Mouse (Mus musculus) lung, embryonic 14.5 days (tissue): ENCODE measurements around the gene Ifngr1. TPM values are rescaled to one million over a fixed set of nuclear protein-coding genes. Genes with fewer than 3 reads are reported as not detected.
A peak's percentile ranks its signal among the peaks of the same experiment; 100 is the strongest.

Experiments used
- ATAC-seq: fragments of 200-750 bp; cut with Nextera tagmentation; 2 replicates; pipeline ENCODE4 v1.8.0; 2017; ENCODE audit warnings: mild to moderate bottlenecking, moderate TSS enrichment, moderate library complexity; ENCODE audit not compliant: insufficient read depth
- DNase-seq: peaks from one replicate; pipeline ENCODE4 v3.0.0-alpha.2; 2015
- H3K27ac ChIP-seq: fragments of 300-500 bp; sonication (generic); 2 replicates; pipeline ENCODE4 v1.5.1; 2014; ENCODE audit warnings: low read depth, mild to moderate bottlenecking, moderate library complexity
- H3K27me3 ChIP-seq: fragments of 300-500 bp; sonication (generic); 2 replicates; pipeline ENCODE4 v1.6.1; 2014; ENCODE audit warnings: low read length, control low read depth; ENCODE audit not compliant: insufficient read depth
- H3K36me3 ChIP-seq: fragments of 300-500 bp; sonication (generic); 2 replicates; pipeline ENCODE4 v1.6.1; 2014; ENCODE audit warnings: control low read depth; ENCODE audit not compliant: insufficient read depth
- H3K4me1 ChIP-seq: fragments of 300-500 bp; sonication (generic); 2 replicates; pipeline ENCODE4 v1.6.1; 2014; ENCODE audit warnings: antibody characterized with exemption, control low read depth; ENCODE audit not compliant: insufficient read depth
- H3K4me2 ChIP-seq: fragments of 300-500 bp; sonication (generic); 2 replicates; pipeline ENCODE4 v1.6.1; 2014; ENCODE audit warnings: mild to moderate bottlenecking
- H3K4me3 ChIP-seq: fragments of 300-500 bp; sonication (generic); 2 replicates; pipeline ENCODE4 v1.5.1; 2014; ENCODE audit warnings: low read depth, low read length
- H3K9ac ChIP-seq: fragments of 300-500 bp; sonication (generic); 2 replicates; pipeline ENCODE4 v1.6.1; 2014
- H3K9me3 ChIP-seq: fragments of 300-500 bp; sonication (generic); 2 replicates; pipeline ENCODE4 v1.6.1; 2016; ENCODE audit warnings: low read depth, low read length, control low read depth
- CTCF ChIP-seq: IDR thresholded peaks from 2 replicates; pipeline ENCODE4 v1.5.1; 2016; ENCODE audit warnings: antibody characterized with exemption, low read depth
- WGBS: fragments of 180-500 bp; shearing (Covaris S2); extraction: QIAGEN DNeasy Blood & Tissue Kit; methylation state at CpG from one replicate; pipeline ENCODE4 v1.1.7; 2014; 5-methylcytosine and 5-hydroxymethylcytosine counted together
- polyA plus RNA-seq: library from polyadenylated mRNA; unstranded; fragments of >200 nt; fragmentation: Nextera tagmentation; extraction: Ambion mirVana; gene quantifications from 2 replicates; pipeline ENCODE4 v1.2.1, GENCODE M21; 2014

Ifngr1 gene
- 67.1 and 71.1 TPM in 2 replicates for polyA plus RNA-seq

GRCm38 (mm10) chr10:19591641-19592441 is at the start of gene Ifngr1:
Gene Ifngr1 (plus strand): TSS chr10:19591949.
- Histone ChIP-seq H3K27me3 (no peaks in the 10 kb centered on the region), H3K9ac (peak within 1 kb of the TSS; percentile 91), H3K36me3 (no peaks in the 10 kb centered on the region), H3K27ac (peak within 1 kb of the TSS; percentile 83), H3K4me2 (peak within 1 kb of the TSS; percentile 71), H3K9me3 (no peaks in the 10 kb centered on the region), H3K4me3 (peak within 1 kb of the TSS; percentile 71), H3K4me1 (no peaks in the 10 kb centered on the region)
- WGBS, result under 1% methylated on average over 52 of the region's 52 CpGs
- no peak for TF ChIP-seq CTCF
- ATAC-seq, result peak; percentile 99
- peak; percentile 99 for DNase-seq

- Histone ChIP-seq H3K9me3 (no peaks in the 10 kb centered on the region), H3K27me3 (no peaks in the 10 kb centered on the region), H3K4me3 (no peak overlapping the region), H3K27ac (no peak overlapping the region), H3K9ac (no peak overlapping the region), H3K4me2 (no peak overlapping the region), H3K36me3 (no peaks in the 10 kb centered on the region), H3K4me1 (no peaks in the 10 kb centered on the region)
- TF ChIP-seq CTCF, result no peak
- DNase-seq (no peak), ATAC-seq (no peak)
- 93% methylated on average over 1 of the region's 1 CpGs for WGBS
Observed at GRCm38 (mm10) chr10:19546825-19547224, 44.9 kb upstream of the Ifngr1 start.

GRCm38 (mm10) chr10:19548016-19548415 is 43.7 kb upstream of the Ifngr1 start:
- Histone ChIP-seq H3K4me1 (no peaks in the 10 kb centered on the region), H3K36me3 (no peaks in the 10 kb centered on the region), H3K9me3 (no peaks in the 10 kb centered on the region), H3K27ac (no peak overlapping the region), H3K4me2 (no peak overlapping the region), H3K4me3 (no peak overlapping the region), H3K27me3 (no peaks in the 10 kb centered on the region), H3K9ac (no peak overlapping the region)
- DNase-seq (no peak), ATAC-seq (no peak)
- TF ChIP-seq CTCF, result no peak
- 71% methylated on average over 1 of the region's 1 CpGs for WGBS

- H3K27me3 ChIP-seq, result no peaks in the 10 kb centered on the region
- no peaks in the 10 kb centered on the region for H3K36me3 ChIP-seq
- H3K4me3 ChIP-seq, result no peak overlapping the region
- no peaks in the 10 kb centered on the region for H3K4me1 ChIP-seq
- H3K4me2 ChIP-seq, result no peak overlapping the region
- ATAC-seq, result no peak
- no peak for TF ChIP-seq CTCF
- H3K27ac ChIP-seq, result no peak overlapping the region
- no peak overlapping the region for H3K9ac ChIP-seq
- WGBS, result 79% methylated on average over 2 of the region's 2 CpGs
- no peaks in the 10 kb centered on the region for H3K9me3 ChIP-seq
- DNase-seq, result no peak
Observed at GRCm38 (mm10) chr10:19548491-19548890, 43.3 kb upstream of the Ifngr1 start.

GRCm38 (mm10) chr10:19551585-19551984 is 40.2 kb upstream of the Ifngr1 start:
- ATAC-seq (no peak), DNase-seq (no peak)
- TF ChIP-seq CTCF, result no peak
- H3K36me3 ChIP-seq, result no peaks in the 10 kb centered on the region
- WGBS, result 82% methylated on average over 3 of the region's 3 CpGs
- H3K27me3 ChIP-seq, result no peaks in the 10 kb centered on the region
- H3K4me1 ChIP-seq, result no peaks in the 10 kb centered on the region
- H3K27ac ChIP-seq, result no peak overlapping the region
- H3K4me2 ChIP-seq, result no peak overlapping the region
- no peaks in the 10 kb centered on the region for H3K9me3 ChIP-seq
- no peak overlapping the region for H3K9ac ChIP-seq
- H3K4me3 ChIP-seq, result no peak overlapping the region

- no peaks in the 10 kb centered on the region for H3K9me3 ChIP-seq
- WGBS, result 80% methylated on average over 2 of the region's 2 CpGs
Observed at GRCm38 (mm10) chr10:19553857-19554256, 37.9 kb upstream of the Ifngr1 start.

GRCm38 (mm10) chr10:19557696-19558095 is 34.1 kb upstream of the Ifngr1 start:
- WGBS, result 62% methylated on average over 4 of the region's 4 CpGs
- TF ChIP-seq CTCF, result no peak
- no peak for DNase-seq
- no peaks in the 10 kb centered on the region for H3K9me3 ChIP-seq
- no peaks in the 10 kb centered on the region for H3K4me1 ChIP-seq
- H3K4me3 ChIP-seq, result no peak overlapping the region
- no peak overlapping the region for H3K9ac ChIP-seq
- H3K4me2 ChIP-seq, result no peak overlapping the region
- no peak overlapping the region for H3K27ac ChIP-seq
- H3K36me3 ChIP-seq, result no peaks in the 10 kb centered on the region
- ATAC-seq, result no peak
- no peaks in the 10 kb centered on the region for H3K27me3 ChIP-seq

More at GRCm38 (mm10) chr10:19553857-19554256, 37.9 kb upstream of the Ifngr1 start:
- no peak overlapping the region for H3K27ac ChIP-seq
- ATAC-seq (no peak), DNase-seq (no peak)
- no peak overlapping the region for H3K4me2 ChIP-seq
- H3K9ac ChIP-seq, result no peak overlapping the region
- no peak overlapping the region for H3K4me3 ChIP-seq
- TF ChIP-seq CTCF, result no peak
- no peaks in the 10 kb centered on the region for H3K36me3 ChIP-seq
- H3K27me3 ChIP-seq, result no peaks in the 10 kb centered on the region
- H3K4me1 ChIP-seq, result no peaks in the 10 kb centered on the region
